Mouse (Mus musculus) forebrain, embryonic 14.5 days (tissue): ENCODE data around the gene Jph4. TPM values are rescaled to one million over a fixed set of nuclear protein-coding genes. Genes with fewer than 3 reads are reported as not detected.

Experiments
- ATAC-seq: fragments of 200-750 bp; cut with Nextera tagmentation; 2 replicates; pipeline ENCODE4 v1.8.0; 2017; ENCODE audit warnings: mild to moderate bottlenecking, moderate library complexity
- DNase-seq: peaks from one replicate; pipeline ENCODE4 v3.0.0-alpha.2; 2015; ENCODE audit warnings: low spot score
- H3K27ac ChIP-seq: fragments of 300-500 bp; sonication (generic); 2 replicates; pipeline ENCODE4 v1.5.1; 2014; ENCODE audit warnings: low read depth, mild to moderate bottlenecking, control low read depth, low read length, moderate library complexity
- H3K27me3 ChIP-seq: fragments of 300-500 bp; sonication (generic); replicated peaks from 2 replicates; pipeline ENCODE4 v1.6.1; 2014; ENCODE audit warnings: low read length, control low read depth, mixed read lengths; ENCODE audit not compliant: control insufficient read depth, insufficient read depth
- H3K36me3 ChIP-seq: fragments of 300-500 bp; sonication (generic); 2 replicates; pipeline ENCODE4 v1.6.1; 2014; ENCODE audit warnings: low read length, control low read depth; ENCODE audit not compliant: control insufficient read depth, insufficient read depth
- H3K4me1 ChIP-seq: fragments of 300-500 bp; sonication (generic); 2 replicates; pipeline ENCODE4 v1.6.1; 2014; ENCODE audit warnings: antibody characterized with exemption, low read length, control low read depth; ENCODE audit not compliant: control insufficient read depth, insufficient read depth
- H3K4me2 ChIP-seq: fragments of 300-500 bp; sonication (generic); 2 replicates; pipeline ENCODE4 v1.6.1; 2014; ENCODE audit warnings: mild to moderate bottlenecking, control low read depth, low read length
- H3K4me3 ChIP-seq: fragments of 300-500 bp; sonication (generic); 2 replicates; pipeline ENCODE4 v1.5.1; 2014; ENCODE audit warnings: low read depth, low read length, control low read depth
- H3K9ac ChIP-seq: fragments of 300-500 bp; sonication (generic); 2 replicates; pipeline ENCODE4 v1.6.1; 2014; ENCODE audit warnings: mild to moderate bottlenecking, low read length, control low read depth, moderate library complexity
- H3K9me3 ChIP-seq: fragments of 300-500 bp; sonication (generic); replicated peaks from 2 replicates; pipeline ENCODE4 v1.6.1; 2016; ENCODE audit warnings: low read length, control low read depth, mixed read lengths; ENCODE audit not compliant: control insufficient read depth
- WGBS: fragments of 180-500 bp; shearing (Covaris S2); extraction: QIAGEN DNeasy Blood & Tissue Kit; methylation state at CpG from one replicate; pipeline ENCODE4 v1.1.7; 2014; 5-methylcytosine and 5-hydroxymethylcytosine counted together
- polyA plus RNA-seq: library from polyadenylated mRNA; unstranded; fragments of >200 nt; fragmentation: Nextera tagmentation; extraction: Ambion mirVana; gene quantifications from 2 replicates; pipeline ENCODE4 v1.2.1, GENCODE M21; 2014

Jph4 gene
- polyA plus RNA-seq, 1 experiment from 2014 or later, result 24.1 TPM

- Histone ChIP-seq H3K4me1 (peaks cover 33% of the 10 kb centered on the region), H3K4me2 (peak overlapping the region; percentile 94)
- DNase-seq, result no peak
Measured at GRCm38 (mm10) chr14:55105386-55105785, 11.3 kb downstream of the Jph4 start.

GRCm38 (mm10) chr14:55104365-55104764 lies 12.4 kb downstream of the Jph4 start:
- H3K9ac ChIP-seq, result no peak overlapping the region
- H3K4me2 ChIP-seq, result no peak overlapping the region
- ATAC-seq, result no peak
- H3K36me3 ChIP-seq, result peaks cover 6% of the 10 kb centered on the region; the same call in 1 of the 2 replicates
- no peak overlapping the region for H3K4me3 ChIP-seq
- no peak for DNase-seq
- H3K27me3 ChIP-seq, result no peaks in the 10 kb centered on the region
- peaks cover 29% of the 10 kb centered on the region for H3K4me1 ChIP-seq
- no peak overlapping the region for H3K27ac ChIP-seq
- WGBS, result 85% methylated on average over 18 of the region's 18 CpGs
- H3K9me3 ChIP-seq, result no peaks in the 10 kb centered on the region

More at GRCm38 (mm10) chr14:55105386-55105785, 11.3 kb downstream of the Jph4 start:
- Histone ChIP-seq H3K27ac (0 out of 2 replicates have a peak overlapping the region, but pooled peaks have one; percentile 72), H3K9ac (peak overlapping the region; percentile 80), H3K4me3 (peak overlapping the region; percentile 39), H3K27me3 (no peaks in the 10 kb centered on the region), H3K9me3 (no peaks in the 10 kb centered on the region), H3K36me3 (0 out of 2 replicates have a peak, but pooled peaks cover 4% of the 10 kb centered on the region)
- ATAC-seq, result no peak
- WGBS, result 7% methylated on average over 7 of the region's 7 CpGs

- peaks cover 14% of the 10 kb centered on the region for H3K4me1 ChIP-seq
- no peak overlapping the region for H3K9ac ChIP-seq
- WGBS, result 85% methylated on average over 15 of the region's 15 CpGs
- no peaks in the 10 kb centered on the region for H3K9me3 ChIP-seq
- no peak for DNase-seq
- no peak overlapping the region for H3K27ac ChIP-seq
- ATAC-seq, result no peak
- no peak overlapping the region for H3K4me3 ChIP-seq
- H3K27me3 ChIP-seq, result no peaks in the 10 kb centered on the region
- H3K4me2 ChIP-seq, result no peak overlapping the region
- peaks cover 20% of the 10 kb centered on the region for H3K36me3 ChIP-seq
Measured at GRCm38 (mm10) chr14:55102253-55102785, 14.4 kb downstream of the Jph4 start.

GRCm38 (mm10) chr14:55101592-55101991 lies 15.1 kb downstream of the Jph4 start:
- peaks cover 15% of the 10 kb centered on the region for H3K4me1 ChIP-seq
- no peak overlapping the region for H3K9ac ChIP-seq
- no peak overlapping the region for H3K27ac ChIP-seq
- H3K27me3 ChIP-seq, result no peaks in the 10 kb centered on the region
- H3K4me3 ChIP-seq, result no peak overlapping the region
- ATAC-seq, result 0 out of 2 replicates have a peak, but pooled peaks have one; percentile 1
- H3K9me3 ChIP-seq, result no peaks in the 10 kb centered on the region
- no peak overlapping the region for H3K4me2 ChIP-seq
- peaks cover 20% of the 10 kb centered on the region for H3K36me3 ChIP-seq
- DNase-seq, result peak; percentile 78
- 54% methylated on average over 4 of the region's 4 CpGs for WGBS

GRCm38 (mm10) chr14:55098067-55098466 lies 18.7 kb downstream of the Jph4 start:
- no peak overlapping the region for H3K27ac ChIP-seq
- H3K4me2 ChIP-seq, result no peak overlapping the region
- no peak for ATAC-seq
- H3K4me3 ChIP-seq, result no peak overlapping the region
- no peaks in the 10 kb centered on the region for H3K27me3 ChIP-seq
- no peak overlapping the region; the same call in 1 of the 2 replicates for H3K9ac ChIP-seq
- peak; percentile 78 for DNase-seq
- WGBS, result 67% methylated on average over 4 of the region's 4 CpGs
- H3K4me1 ChIP-seq, result peaks cover 13% of the 10 kb centered on the region
- H3K9me3 ChIP-seq, result no peaks in the 10 kb centered on the region
- peaks cover 20% of the 10 kb centered on the region for H3K36me3 ChIP-seq

- H3K9ac ChIP-seq, result no peak overlapping the region; the same call in 1 of the 2 replicates
- 67% methylated on average over 10 of the region's 10 CpGs for WGBS
Measured at GRCm38 (mm10) chr14:55097646-55098045, 19.1 kb downstream of the Jph4 start.

GRCm38 (mm10) chr14:55096573-55097087 lies 20.1 kb downstream of the Jph4 start:
- no peaks in the 10 kb centered on the region for H3K27me3 ChIP-seq
- no peak for ATAC-seq
- H3K9me3 ChIP-seq, result no peaks in the 10 kb centered on the region
- peak overlapping the region; percentile 26 for H3K4me2 ChIP-seq
- no peak for DNase-seq
- peak overlapping the region; percentile 1; the same call in 1 of the 2 replicates for H3K9ac ChIP-seq
- H3K27ac ChIP-seq, result peak overlapping the region; percentile 31; the same call in 1 of the 2 replicates
- no peak overlapping the region for H3K4me3 ChIP-seq
- peaks cover 13% of the 10 kb centered on the region for H3K4me1 ChIP-seq
- peaks cover 20% of the 10 kb centered on the region for H3K36me3 ChIP-seq
- 47% methylated on average over 9 of the region's 9 CpGs for WGBS

More at GRCm38 (mm10) chr14:55097646-55098045, 19.1 kb downstream of the Jph4 start:
- H3K27me3 ChIP-seq, result no peaks in the 10 kb centered on the region
- no peaks in the 10 kb centered on the region for H3K9me3 ChIP-seq
- no peak for DNase-seq
- H3K36me3 ChIP-seq, result peaks cover 20% of the 10 kb centered on the region
- no peak for ATAC-seq
- H3K4me1 ChIP-seq, result peaks cover 13% of the 10 kb centered on the region
- no peak overlapping the region for H3K27ac ChIP-seq
- no peak overlapping the region for H3K4me3 ChIP-seq
- no peak overlapping the region for H3K4me2 ChIP-seq

- Histone ChIP-seq H3K4me2 (peak overlapping the region; percentile 77), H3K9me3 (no peaks in the 10 kb centered on the region), H3K4me3 (peak overlapping the region; percentile 54; the same call in 1 of the 2 replicates), H3K36me3 (peaks cover 16% of the 10 kb centered on the region), H3K27me3 (no peaks in the 10 kb centered on the region), H3K9ac (peak overlapping the region; percentile 81; the same call in 1 of the 2 replicates), H3K27ac (peak overlapping the region; percentile 41; the same call in 1 of the 2 replicates), H3K4me1 (peaks cover 17% of the 10 kb centered on the region)
- DNase-seq (no peak), ATAC-seq (no peak)
- 70% methylated on average over 12 of the region's 12 CpGs for WGBS
Measured at GRCm38 (mm10) chr14:55095671-55096070, 21.1 kb downstream of the Jph4 start.

- 65% methylated on average over 9 of the region's 9 CpGs for WGBS
- peaks cover 14% of the 10 kb centered on the region for H3K36me3 ChIP-seq
- no peaks in the 10 kb centered on the region for H3K27me3 ChIP-seq
- H3K9ac ChIP-seq, result peak overlapping the region; percentile 81
- H3K9me3 ChIP-seq, result no peaks in the 10 kb centered on the region
- no peak for ATAC-seq
- DNase-seq, result no peak
- H3K4me3 ChIP-seq, result peak overlapping the region; percentile 54
- H3K4me2 ChIP-seq, result peak overlapping the region; percentile 77
- peaks cover 21% of the 10 kb centered on the region for H3K4me1 ChIP-seq
- H3K27ac ChIP-seq, result peak overlapping the region; percentile 88
Measured at GRCm38 (mm10) chr14:55095263-55095662, 21.5 kb downstream of the Jph4 start.
